Mouse (Mus musculus) neural tube, embryonic 14.5 days (tissue): ENCODE data around the gene Usp48. TPM values are rescaled to one million over a fixed set of nuclear protein-coding genes. Genes with fewer than 3 reads are reported as not detected.

Experiments
- ATAC-seq: fragments of 200-750 bp; cut with Nextera tagmentation; 2 replicates; pipeline ENCODE4 v1.8.0; 2017; ENCODE audit warnings: low read depth, mild to moderate bottlenecking, moderate TSS enrichment, moderate library complexity
- H3K27ac ChIP-seq: fragments of 300-500 bp; sonication (generic); 2 replicates; pipeline ENCODE4 v1.5.1; 2014; ENCODE audit warnings: low read depth, mild to moderate bottlenecking, control low read depth, low read length, moderate library complexity, mixed read lengths
- H3K27me3 ChIP-seq: fragments of 300-500 bp; sonication (generic); 2 replicates; pipeline ENCODE4 v1.6.1; 2014; ENCODE audit warnings: low read length; ENCODE audit not compliant: control insufficient read depth, insufficient read depth
- H3K36me3 ChIP-seq: fragments of 300-500 bp; sonication (generic); 2 replicates; pipeline ENCODE4 v1.6.1; 2014; ENCODE audit warnings: low read length, mixed read lengths; ENCODE audit not compliant: control insufficient read depth, insufficient read depth
- H3K4me1 ChIP-seq: fragments of 300-500 bp; sonication (generic); 2 replicates; pipeline ENCODE4 v1.6.1; 2014; ENCODE audit warnings: low read length; ENCODE audit not compliant: control insufficient read depth, insufficient read depth
- H3K4me2 ChIP-seq: fragments of 300-500 bp; sonication (generic); 2 replicates; pipeline ENCODE4 v1.6.1; 2014; ENCODE audit warnings: mild to moderate bottlenecking, low read depth, low read length, control low read depth
- H3K4me3 ChIP-seq: fragments of 300-500 bp; sonication (generic); 2 replicates; pipeline ENCODE4 v1.5.1; 2014; ENCODE audit warnings: low read depth, low read length, control low read depth, mixed read lengths
- H3K9ac ChIP-seq: fragments of 300-500 bp; sonication (generic); replicated peaks from 2 replicates; pipeline ENCODE4 v1.6.1; 2014; ENCODE audit warnings: low read depth, mild to moderate bottlenecking, control low read depth, low read length, mixed read lengths
- H3K9me3 ChIP-seq: fragments of 300-500 bp; sonication (generic); 2 replicates; pipeline ENCODE4 v1.6.1; 2016; ENCODE audit warnings: low read length; ENCODE audit not compliant: control insufficient read depth
- WGBS: fragments of 180-500 bp; shearing (Covaris S2); extraction: QIAGEN DNeasy Blood & Tissue Kit; methylation state at CpG from one replicate; pipeline ENCODE4 v1.1.7; 2014; 5-methylcytosine and 5-hydroxymethylcytosine counted together
- polyA plus RNA-seq: library from polyadenylated mRNA; unstranded; fragments of >200 nt; fragmentation: Nextera tagmentation; extraction: Ambion mirVana; gene quantifications from 2 replicates; pipeline ENCODE4 v1.2.1, GENCODE M21; 2014

Gene Usp48
- polyA plus RNA-seq, 1 experiment from 2014 or later: 81.9 TPM

- Histone ChIP-seq H3K4me2 (no peak overlapping the region), H3K36me3 (no peaks in the 10 kb centered on the region), H3K9me3 (no peaks in the 10 kb centered on the region), H3K9ac (no peak overlapping the region), H3K4me1 (peaks cover 4% of the 10 kb centered on the region; the same call in 1 of the 2 replicates), H3K4me3 (no peak overlapping the region), H3K27me3 (no peaks in the 10 kb centered on the region; the same call in 1 of the 2 replicates), H3K27ac (no peak overlapping the region)
- 50% methylated on average over 7 of the region's 7 CpGs for WGBS
- ATAC-seq: no peak
These were observed 82.0 kb downstream of the Usp48 start for GRCm38 (mm10) chr4:137675566-137675965.

GRCm38 (mm10) chr4:137676057-137676456, 82.5 kb downstream of the Usp48 start:
- Histone ChIP-seq H3K27me3 (no peaks in the 10 kb centered on the region; the same call in 1 of the 2 replicates), H3K4me1 (peaks cover 9% of the 10 kb centered on the region), H3K4me2 (no peak overlapping the region), H3K36me3 (no peaks in the 10 kb centered on the region), H3K27ac (no peak overlapping the region), H3K9me3 (no peaks in the 10 kb centered on the region), H3K9ac (no peak overlapping the region), H3K4me3 (no peak overlapping the region)
- ATAC-seq: peak; percentile 26; the same call in 1 of the 2 replicates
- WGBS: 10% methylated on average over 11 of the region's 11 CpGs

GRCm38 (mm10) chr4:137676700-137677484, 83.3 kb downstream of the Usp48 start:
- Histone ChIP-seq H3K36me3 (no peaks in the 10 kb centered on the region), H3K27me3 (no peaks in the 10 kb centered on the region; the same call in 1 of the 2 replicates), H3K4me2 (no peak overlapping the region), H3K27ac (no peak overlapping the region), H3K4me3 (no peak overlapping the region), H3K4me1 (peaks cover 15% of the 10 kb centered on the region), H3K9me3 (no peaks in the 10 kb centered on the region), H3K9ac (no peak overlapping the region)
- no peak for ATAC-seq
- 63% methylated on average over 13 of the region's 13 CpGs for WGBS

GRCm38 (mm10) chr4:137677906-137678305, 84.4 kb downstream of the Usp48 start:
- WGBS: 82% methylated on average over 5 of the region's 5 CpGs
- H3K9me3 ChIP-seq: no peaks in the 10 kb centered on the region
- H3K4me1 ChIP-seq: peaks cover 15% of the 10 kb centered on the region
- H3K4me2 ChIP-seq: no peak overlapping the region
- H3K4me3 ChIP-seq: no peak overlapping the region
- H3K27me3 ChIP-seq: no peaks in the 10 kb centered on the region; the same call in 1 of the 2 replicates
- no peak for ATAC-seq
- no peak overlapping the region for H3K9ac ChIP-seq
- no peak overlapping the region for H3K27ac ChIP-seq
- no peaks in the 10 kb centered on the region for H3K36me3 ChIP-seq

DNA sequence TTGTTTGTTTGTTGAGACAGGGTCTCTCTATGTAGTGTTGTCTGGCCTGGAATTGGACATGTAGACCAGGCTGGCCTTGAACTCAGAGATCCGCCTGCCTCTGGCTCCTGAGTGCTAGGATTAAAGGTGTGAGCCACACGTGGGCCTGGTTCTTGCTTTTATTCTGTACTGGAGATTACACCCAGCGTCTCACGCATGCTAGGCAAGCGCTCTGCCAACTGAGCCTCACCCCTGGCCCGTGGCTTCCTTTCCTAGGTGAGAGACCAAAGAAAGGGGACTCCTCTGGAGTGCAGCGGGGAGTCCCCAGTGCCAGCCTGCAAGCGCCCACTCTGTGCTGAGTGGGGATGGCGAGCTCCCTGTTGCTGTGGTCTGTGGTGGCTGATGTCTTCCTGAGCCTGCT, 85.0 kb downstream of the Usp48 start:
- Histone ChIP-seq H3K27ac (no peak overlapping the region), H3K9ac (no peak overlapping the region), H3K4me2 (no peak overlapping the region), H3K27me3 (no peaks in the 10 kb centered on the region; the same call in 1 of the 2 replicates), H3K9me3 (no peaks in the 10 kb centered on the region), H3K4me3 (no peak overlapping the region), H3K4me1 (peaks cover 15% of the 10 kb centered on the region), H3K36me3 (no peaks in the 10 kb centered on the region)
- 75% methylated on average over 9 of the region's 9 CpGs for WGBS
- no peak for ATAC-seq

- no peak overlapping the region for H3K4me3 ChIP-seq
- H3K36me3 ChIP-seq: no peaks in the 10 kb centered on the region
- H3K27me3 ChIP-seq: no peaks in the 10 kb centered on the region; the same call in 1 of the 2 replicates
- ATAC-seq: no peak
- H3K27ac ChIP-seq: peak overlapping the region; percentile 62
- WGBS: 68% methylated on average over 2 of the region's 2 CpGs
- H3K9ac ChIP-seq: no peak overlapping the region
- H3K4me2 ChIP-seq: no peak overlapping the region
- no peaks in the 10 kb centered on the region for H3K9me3 ChIP-seq
- peaks cover 15% of the 10 kb centered on the region for H3K4me1 ChIP-seq
These were observed 86.5 kb downstream of the Usp48 start for GRCm38 (mm10) chr4:137679979-137680550.

GRCm38 (mm10) chr4:137680721-137681120, 87.2 kb downstream of the Usp48 start:
- Histone ChIP-seq H3K36me3 (no peaks in the 10 kb centered on the region), H3K27me3 (no peaks in the 10 kb centered on the region; the same call in 1 of the 2 replicates), H3K4me3 (no peak overlapping the region), H3K27ac (peak overlapping the region; percentile 62), H3K9ac (no peak overlapping the region), H3K4me1 (peaks cover 15% of the 10 kb centered on the region), H3K4me2 (peak overlapping the region; percentile 11; the same call in 1 of the 2 replicates), H3K9me3 (no peaks in the 10 kb centered on the region)
- 18% methylated on average over 7 of the region's 7 CpGs for whole genome bisulfite sequencing
- no peak for ATAC-seq

DNA sequence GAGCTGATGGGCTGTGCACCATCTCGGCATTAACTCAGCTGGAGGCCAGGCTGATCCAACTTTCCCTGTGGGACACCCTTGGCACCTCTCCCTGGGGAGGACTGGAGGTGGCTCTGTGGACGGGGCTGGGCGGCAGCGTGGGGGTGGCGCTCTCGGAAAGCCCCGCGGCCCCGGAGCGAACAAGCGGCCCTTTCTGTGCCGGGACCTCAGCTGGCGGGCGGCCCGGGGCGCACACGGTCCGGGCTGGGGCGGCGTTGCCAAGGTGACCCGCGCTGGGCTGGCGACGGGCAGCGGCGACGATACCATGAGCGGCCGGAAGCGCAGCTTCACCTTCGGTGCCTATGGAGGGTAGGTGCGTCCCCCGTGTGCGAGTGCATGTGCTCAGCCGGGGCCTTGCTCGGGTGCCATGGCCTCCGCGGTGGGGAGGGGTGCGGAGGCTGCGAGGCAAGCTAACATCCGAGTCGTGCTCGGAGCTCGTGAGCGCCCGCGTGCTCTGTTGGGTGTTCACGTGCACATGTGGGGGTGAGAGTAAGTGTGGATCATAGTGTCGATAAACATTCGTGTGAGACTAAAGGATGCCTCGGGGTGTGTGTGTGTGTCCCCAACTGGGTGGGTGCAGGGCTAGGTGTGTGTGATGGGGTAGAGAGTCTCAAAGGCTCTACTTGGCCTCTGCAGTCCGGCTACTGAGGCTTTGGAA, 88.0 kb downstream of the Usp48 start:
- no peaks in the 10 kb centered on the region for H3K9me3 ChIP-seq
- H3K4me3 ChIP-seq: peak overlapping the region; percentile 20
- H3K36me3 ChIP-seq: no peaks in the 10 kb centered on the region
- no peaks in the 10 kb centered on the region for H3K27me3 ChIP-seq
- 3% methylated on average over 51 of the region's 52 CpGs for WGBS
- H3K9ac ChIP-seq: peak overlapping the region; percentile 39
- peaks cover 18% of the 10 kb centered on the region for H3K4me1 ChIP-seq
- peak; percentile 64 for ATAC-seq
- peak overlapping the region; percentile 66 for H3K4me2 ChIP-seq
- peak overlapping the region; percentile 62 for H3K27ac ChIP-seq
